ENCODE assay signal across 8 mouse cellular contexts in the genomic region with DNA sequence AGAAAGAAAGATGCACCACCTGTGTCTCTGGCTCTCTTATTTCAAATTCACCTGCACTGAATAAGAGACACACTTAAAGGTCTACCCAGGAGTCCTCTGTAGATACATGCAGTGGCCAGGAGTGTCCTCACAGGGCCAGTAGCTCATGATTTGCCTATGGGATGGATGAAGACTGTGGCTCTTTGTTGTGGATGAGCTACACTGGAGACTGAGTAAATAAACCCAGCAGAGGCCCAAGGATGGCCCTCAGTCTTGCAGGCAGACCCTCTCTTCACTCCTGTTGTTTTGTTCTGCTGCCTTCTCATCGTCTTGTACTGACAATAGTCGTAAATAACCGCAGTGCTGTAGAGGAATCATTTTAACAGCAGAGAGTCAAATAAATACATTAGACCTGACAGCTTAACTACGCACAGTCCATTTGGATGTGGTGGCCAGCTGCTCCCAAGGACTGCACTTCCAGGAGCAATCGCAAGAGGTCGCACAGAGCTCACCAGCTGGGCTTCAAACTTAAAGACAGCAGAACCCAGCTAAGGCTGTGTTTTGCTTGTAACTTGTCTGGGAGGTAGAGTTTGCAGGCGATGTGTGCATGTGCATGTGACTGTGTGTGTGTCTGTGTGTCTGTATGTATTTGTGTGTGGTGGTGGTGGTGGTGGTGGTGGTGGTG.
A peak's percentile ranks its signal among the peaks of the same experiment; 100 is the strongest.
DNase-seq lines count a peak whose midpoint lies in the region; ATAC-seq and TF ChIP-seq lines count a peak whose summit lies in the region.

No protein-coding gene starts in this region.

- H3K9ac ChIP-seq in heart, adult 2 months (ENCODE audit: low read depth, low read length): no peak overlapping the region
- H3K9ac ChIP-seq in heart, embryonic 11.5 days (ENCODE audit: low read depth, low read length): no peak overlapping the region
- H3K9ac ChIP-seq in midbrain, embryonic 16.5 days (ENCODE audit: low read depth, low read length): no peak overlapping the region

- no peak for TF ChIP-seq POLR2A in heart, adult 2 months (IDR thresholded peaks at IDR 0.05; ENCODE audit: insufficient read depth, low read depth, low read length)

- H3K27me3 ChIP-seq in heart, adult 2 months (ENCODE audit: control insufficient read depth, insufficient read depth, low read length): no peaks in the 10 kb centered on the region
- no peaks in the 10 kb centered on the region for H3K27me3 ChIP-seq in heart, embryonic 11.5 days (ENCODE audit: control insufficient read depth, insufficient read depth, low read length)
- peaks cover 15% of the 10 kb centered on the region for H3K27me3 ChIP-seq in limb, embryonic 10.5 days (ENCODE audit: low read depth, poor library complexity, severe bottlenecking)
- H3K27me3 ChIP-seq in midbrain, embryonic 16.5 days (ENCODE audit: control insufficient read depth, insufficient read depth, low read depth, low read length): no peaks in the 10 kb centered on the region

- no peaks in the 10 kb centered on the region for H3K36me3 ChIP-seq in heart, adult 2 months (ENCODE audit: control insufficient read depth, insufficient read depth, low read length)
- H3K36me3 ChIP-seq in heart, embryonic 11.5 days (ENCODE audit: control insufficient read depth, insufficient read depth, low read length): no peaks in the 10 kb centered on the region
- H3K36me3 ChIP-seq in limb, embryonic 10.5 days: no peaks in the 10 kb centered on the region
- H3K36me3 ChIP-seq in midbrain, embryonic 16.5 days (ENCODE audit: control insufficient read depth, insufficient read depth, low read length): no peaks in the 10 kb centered on the region

- 0 out of 2 replicates have a peak, but pooled peaks cover 2% of the 10 kb centered on the region for H3K9me3 ChIP-seq in heart, embryonic 11.5 days (replicated peaks; ENCODE audit: control insufficient read depth, low read length)
- H3K9me3 ChIP-seq in limb, embryonic 10.5 days (replicated peaks): no peaks in the 10 kb centered on the region
- no peaks in the 10 kb centered on the region for H3K9me3 ChIP-seq in midbrain, embryonic 16.5 days (replicated peaks; ENCODE audit: control insufficient read depth, low read length, poor library complexity, severe bottlenecking)

- H3K27ac ChIP-seq in heart, adult 2 months: no peak overlapping the region
- H3K27ac ChIP-seq in heart, embryonic 11.5 days (ENCODE audit: low read depth, low read length): no peak overlapping the region
- no peak overlapping the region for H3K27ac ChIP-seq in limb, embryonic 10.5 days
- H3K27ac ChIP-seq in midbrain, embryonic 16.5 days (ENCODE audit: low read length): no peak overlapping the region

- DNase-seq in heart, adult 2 months: peak; percentile 40 to 75
- DNase-seq in embryo, embryonic 11 days: peak; percentile 84
- peak; percentile 18 for DNase-seq in gastrocnemius, postnatal 25 days
- DNase-seq in kidney, adult 9 months: peak; percentile 74
- DNase-seq in limb, embryonic 10.5 days (ENCODE audit: low spot score): peak; percentile 84
- peak; percentile 31 to 78 for DNase-seq in spleen, postnatal 4 days (ENCODE audit: low spot score in 2 of 2)

- no peaks in the 10 kb centered on the region for H3K79me2 ChIP-seq in heart, adult 2 months (replicated peaks; ENCODE audit: control insufficient read depth, insufficient read depth, low read length)

- intact Hi-C loops in heart, adult 2 months (cut with DNase I): loop anchor here (2.0 to 5.0 kb wide), 2 partner anchors 122 to 524 kb away; no protein-coding TSS in a partner anchor

- no peak for ATAC-seq in heart, embryonic 11.5 days (replicated peaks; ENCODE audit: insufficient number of reproducible peaks, low FRiP score, low TSS enrichment)
- peak; percentile 70 for ATAC-seq in midbrain, embryonic 16.5 days

- WGBS in heart, adult 2 months: 25% methylated on average over 7 of the region's 7 CpGs
- 16% methylated on average over 7 of the region's 7 CpGs for WGBS in heart, embryonic 11.5 days (ENCODE audit: insufficient replicate concordance)
- WGBS in limb, embryonic 10.5 days: 8% methylated on average over 7 of the region's 7 CpGs
- WGBS in midbrain, embryonic 16.5 days: 12% methylated on average over 7 of the region's 7 CpGs

- no peak overlapping the region for H3K4me2 ChIP-seq in heart, embryonic 11.5 days
- no peak overlapping the region for H3K4me2 ChIP-seq in midbrain, embryonic 16.5 days (ENCODE audit: low read length)

- TF ChIP-seq EP300 in heart, adult 2 months (IDR thresholded peaks at IDR 0.05; ENCODE audit: insufficient read depth, low read depth, low read length): 0 out of 2 replicates have a peak, but pooled peaks have one; percentile 27

- TF ChIP-seq CTCF in heart, adult 2 months (IDR thresholded peaks at IDR 0.05): peak; percentile 85

- no peaks in the 10 kb centered on the region for H3K4me1 ChIP-seq in heart, adult 2 months (ENCODE audit: control insufficient read depth, insufficient read depth, low read length)
- H3K4me1 ChIP-seq in heart, embryonic 11.5 days (ENCODE audit: control insufficient read depth, insufficient read depth, low read length): peaks cover 3% of the 10 kb centered on the region
- H3K4me1 ChIP-seq in limb, embryonic 10.5 days: peaks cover 8% of the 10 kb centered on the region
- H3K4me1 ChIP-seq in midbrain, embryonic 16.5 days (ENCODE audit: control insufficient read depth, insufficient read depth, low read length): peaks cover 5% of the 10 kb centered on the region

- H3K4me3 ChIP-seq in heart, adult 2 months: no peak overlapping the region
- H3K4me3 ChIP-seq in heart, embryonic 11.5 days (ENCODE audit: low read depth, low read length): no peak overlapping the region
- no peak overlapping the region for H3K4me3 ChIP-seq in limb, embryonic 10.5 days
- no peak overlapping the region for H3K4me3 ChIP-seq in midbrain, embryonic 16.5 days (ENCODE audit: low read depth, low read length)

Comparison
In these comparisons a context has a peak if more than half of its experiments do, and no peak if none do; other contexts are left out.
1. DNase-seq: peak in every context shown above with its lines; median percentile 84 in embryo, embryonic 11 days; 84 in limb, embryonic 10.5 days; 74 in kidney, adult 9 months; 58 in heart, adult 2 months; 54 in spleen, postnatal 4 days; 18 in gastrocnemius, postnatal 25 days.